ENCODE assay signal across 9 mouse cellular contexts in genomic region chr1:51615523-51615922, GRCm38 (mm10).
DNase-seq lines count a peak whose midpoint lies in the region; ATAC-seq and TF ChIP-seq lines count a peak whose summit lies in the region.
"Had no signal": no experiment of that assay in that cellular context is flagged by ENCODE, and none has a peak within 500 bp of the region (broad histone marks: within the 10 kb centered on the region; RNA-seq: fewer than 3 reads in every experiment).

No protein-coding gene starts in this region.

- TF ChIP-seq CTCF in cortical plate, adult 2 months (IDR thresholded peaks at IDR 0.05; ENCODE audit: extremely low read depth, insufficient read depth, low read length), result peak; percentile 76

- intact Hi-C loops in left cerebral cortex, postnatal 4 days (cut with DNase I), result no loop called here

- H3K9ac ChIP-seq in neural tube, embryonic 15.5 days (replicated peaks), result no peak overlapping the region
- H3K9ac ChIP-seq in hindbrain, embryonic 14.5 days, result no peak overlapping the region
- H3K9ac ChIP-seq: liver, embryonic 15.5 days had no signal

- H3K4me1 ChIP-seq in neural tube, embryonic 15.5 days, result peaks cover 22% of the 10 kb centered on the region
- no peaks in the 10 kb centered on the region for H3K4me1 ChIP-seq in cortical plate, adult 2 months (ENCODE audit: control insufficient read depth, insufficient read depth, low read length)
- peaks cover 21% of the 10 kb centered on the region for H3K4me1 ChIP-seq in hindbrain, embryonic 14.5 days (replicated peaks; ENCODE audit: control insufficient read depth, insufficient read depth, low read length)
- H3K4me1 ChIP-seq: liver, embryonic 15.5 days had no signal

- DNase-seq in neural tube, embryonic 10.5 days (ENCODE audit: extremely low spot score, low spot score), result peak; percentile 45
- peak; percentile 65 for DNase-seq in adipocyte (ENCODE audit: low spot score)
- peak; percentile 77 for DNase-seq in hindbrain, embryonic 14.5 days (ENCODE audit: low spot score)
- peak; percentile 61 for DNase-seq in left cerebral cortex, postnatal 4 days
- peak; percentile 9 to 43 for DNase-seq in natural killer cell, adult 2 months (ENCODE audit: low spot score in 2 of 2)
- peak; percentile 61 to 62 for DNase-seq in thymus, postnatal 36 days

- H3K9me3 ChIP-seq in neural tube, embryonic 15.5 days (replicated peaks), result no peaks in the 10 kb centered on the region
- H3K9me3 ChIP-seq in hindbrain, embryonic 14.5 days (ENCODE audit: control insufficient read depth, low read length), result no peaks in the 10 kb centered on the region
- H3K9me3 ChIP-seq: liver, embryonic 15.5 days had no signal

- 31% methylated on average over 6 of the region's 6 CpGs for WGBS in neural tube, embryonic 15.5 days
- 29% methylated on average over 6 of the region's 6 CpGs for WGBS in hindbrain, embryonic 14.5 days

- no peak for TF ChIP-seq POLR2A in cortical plate, adult 2 months (IDR thresholded peaks at IDR 0.05; ENCODE audit: extremely low read depth, insufficient read depth, low read length)

- no peaks in the 10 kb centered on the region for H3K36me3 ChIP-seq in neural tube, embryonic 15.5 days
- no peaks in the 10 kb centered on the region for H3K36me3 ChIP-seq in hindbrain, embryonic 14.5 days (replicated peaks; ENCODE audit: control insufficient read depth, insufficient read depth)
- H3K36me3 ChIP-seq: liver, embryonic 15.5 days had no signal

- no peaks in the 10 kb centered on the region for H3K27me3 ChIP-seq in neural tube, embryonic 15.5 days (replicated peaks)
- H3K27me3 ChIP-seq in hindbrain, embryonic 14.5 days (ENCODE audit: control insufficient read depth, insufficient read depth, low read length), result no peaks in the 10 kb centered on the region
- H3K27me3 ChIP-seq: liver, embryonic 15.5 days had no signal

- no peak for ATAC-seq in neural tube, embryonic 15.5 days (ENCODE audit: low FRiP score)
- ATAC-seq in hindbrain, embryonic 14.5 days (ENCODE audit: low FRiP score), result no peak

- H3K4me2 ChIP-seq in neural tube, embryonic 15.5 days, result no peak overlapping the region
- H3K4me2 ChIP-seq in hindbrain, embryonic 14.5 days (replicated peaks), result no peak overlapping the region
- H3K4me2 ChIP-seq: liver, embryonic 15.5 days had no signal

- no peak overlapping the region for H3K4me3 ChIP-seq in neural tube, embryonic 15.5 days (replicated peaks)
- H3K4me3 ChIP-seq in cortical plate, adult 2 months (ENCODE audit: insufficient read depth, low read length), result no peak overlapping the region
- no peak overlapping the region for H3K4me3 ChIP-seq in hindbrain, embryonic 14.5 days (replicated peaks; ENCODE audit: low read length)
- H3K4me3 ChIP-seq: liver, embryonic 15.5 days had no signal

- H3K27ac ChIP-seq in neural tube, embryonic 15.5 days (replicated peaks), result no peak overlapping the region
- no peak overlapping the region for H3K27ac ChIP-seq in cortical plate, adult 2 months (ENCODE audit: insufficient read depth, low read length)
- no peak overlapping the region for H3K27ac ChIP-seq in hindbrain, embryonic 14.5 days
- H3K27ac ChIP-seq: liver, embryonic 15.5 days had no signal

Comparison
In these comparisons a context has a peak if more than half of its experiments do, and no peak if none do; other contexts are left out.
1. DNase-seq: peak in every context shown above with its lines; median percentile 77 in hindbrain, embryonic 14.5 days; 65 in adipocyte; 62 in thymus, postnatal 36 days; 61 in left cerebral cortex, postnatal 4 days; 45 in neural tube, embryonic 10.5 days; 26 in natural killer cell, adult 2 months.